Mouse (Mus musculus) midbrain, embryonic 15.5 days (tissue): ENCODE measurements around the gene Syt16. TPM values are rescaled to one million over a fixed set of nuclear protein-coding genes. Genes with fewer than 3 reads are reported as not detected.

Experiments
- ATAC-seq: fragments of 200-750 bp; cut with Nextera tagmentation; replicated peaks from 2 replicates; pipeline ENCODE4 v1.8.0; 2017; ENCODE audit warnings: moderate TSS enrichment
- H3K27ac ChIP-seq: fragments of 300-500 bp; sonication (generic); 2 replicates; pipeline ENCODE4 v1.5.1; 2015; ENCODE audit warnings: mild to moderate bottlenecking, inconsistent platforms
- H3K27me3 ChIP-seq: fragments of 300-500 bp; sonication (generic); replicated peaks from 2 replicates; pipeline ENCODE4 v1.6.1; 2015; ENCODE audit warnings: inconsistent platforms
- H3K36me3 ChIP-seq: fragments of 300-500 bp; sonication (generic); replicated peaks from 2 replicates; pipeline ENCODE4 v1.6.1; 2015; ENCODE audit warnings: inconsistent platforms
- H3K4me1 ChIP-seq: fragments of 300-500 bp; sonication (generic); 2 replicates; pipeline ENCODE4 v1.6.1; 2015; ENCODE audit warnings: inconsistent platforms
- H3K4me2 ChIP-seq: fragments of 300-500 bp; sonication (generic); 2 replicates; pipeline ENCODE4 v1.6.1; 2015; ENCODE audit warnings: inconsistent platforms, mild to moderate bottlenecking, moderate library complexity
- H3K4me3 ChIP-seq: fragments of 300-500 bp; sonication (generic); 2 replicates; pipeline ENCODE4 v1.5.1; 2015; ENCODE audit warnings: mild to moderate bottlenecking, inconsistent platforms
- H3K9ac ChIP-seq: fragments of 300-500 bp; sonication (generic); 2 replicates; pipeline ENCODE4 v1.6.1; 2015; ENCODE audit warnings: mild to moderate bottlenecking, inconsistent platforms
- H3K9me3 ChIP-seq: fragments of 300-500 bp; sonication (generic); 2 replicates; pipeline ENCODE4 v1.6.1; 2016; ENCODE audit warnings: inconsistent platforms
- WGBS: fragments of 180-500 bp; shearing (Covaris S2); methylation state at CpG from one replicate; pipeline ENCODE4 v1.1.7; 2015; ENCODE audit warnings: mixed read lengths; 5-methylcytosine and 5-hydroxymethylcytosine counted together
- polyA plus RNA-seq: library from polyadenylated mRNA; unstranded; fragments of >200 nt; fragmentation: Nextera tagmentation; extraction: Ambion mirVana; gene quantifications from 2 replicates; pipeline ENCODE4 v1.2.1, GENCODE M21; 2015

The Syt16 gene
- polyA plus RNA-seq, 1 experiment from 2014 or later, result 91.2 TPM

- H3K9ac ChIP-seq, result no peak overlapping the region
- no peaks in the 10 kb centered on the region for H3K9me3 ChIP-seq
- no peak overlapping the region for H3K27ac ChIP-seq
- H3K36me3 ChIP-seq, result no peaks in the 10 kb centered on the region
- H3K4me3 ChIP-seq, result no peak overlapping the region
- H3K27me3 ChIP-seq, result no peaks in the 10 kb centered on the region
- no peak for ATAC-seq
- WGBS, result 94% methylated on average over 4 of the region's 4 CpGs
- H3K4me1 ChIP-seq, result no peaks in the 10 kb centered on the region
- H3K4me2 ChIP-seq, result no peak overlapping the region
Measured at GRCm38 (mm10) chr12:74267049-74267448, 269.6 kb downstream of the Syt16 start.

- Histone ChIP-seq H3K9ac (no peak overlapping the region), H3K27ac (no peak overlapping the region), H3K27me3 (no peaks in the 10 kb centered on the region), H3K4me2 (no peak overlapping the region), H3K9me3 (no peaks in the 10 kb centered on the region), H3K36me3 (no peaks in the 10 kb centered on the region), H3K4me3 (no peak overlapping the region), H3K4me1 (no peaks in the 10 kb centered on the region)
- WGBS, result 55% methylated on average over 15 of the region's 15 CpGs
- ATAC-seq, result 0 out of 2 replicates have a peak, but pooled peaks have one; percentile 33
Measured at GRCm38 (mm10) chr12:74268644-74269285, 271.3 kb downstream of the Syt16 start.

- Histone ChIP-seq H3K4me3 (no peak overlapping the region), H3K27me3 (no peaks in the 10 kb centered on the region), H3K27ac (no peak overlapping the region), H3K36me3 (no peaks in the 10 kb centered on the region), H3K9me3 (no peaks in the 10 kb centered on the region), H3K4me2 (no peak overlapping the region), H3K9ac (no peak overlapping the region), H3K4me1 (no peaks in the 10 kb centered on the region)
- ATAC-seq, result no peak
- WGBS, result 95% methylated on average over 17 of the region's 17 CpGs
Measured at GRCm38 (mm10) chr12:74272545-74272944, 275.1 kb downstream of the Syt16 start.

GRCm38 (mm10) chr12:74277265-74277664 is 279.8 kb downstream of the Syt16 start:
- no peak for ATAC-seq
- no peak overlapping the region for H3K27ac ChIP-seq
- no peak overlapping the region for H3K4me3 ChIP-seq
- no peaks in the 10 kb centered on the region for H3K4me1 ChIP-seq
- no peak overlapping the region for H3K9ac ChIP-seq
- WGBS, result 87% methylated on average over 5 of the region's 5 CpGs
- no peaks in the 10 kb centered on the region for H3K36me3 ChIP-seq
- no peak overlapping the region for H3K4me2 ChIP-seq
- no peaks in the 10 kb centered on the region for H3K27me3 ChIP-seq
- H3K9me3 ChIP-seq, result no peaks in the 10 kb centered on the region

- Histone ChIP-seq H3K4me1 (peaks cover 16% of the 10 kb centered on the region), H3K9ac (no peak overlapping the region), H3K36me3 (no peaks in the 10 kb centered on the region), H3K4me3 (no peak overlapping the region), H3K27ac (no peak overlapping the region), H3K27me3 (no peaks in the 10 kb centered on the region; the same call in 1 of the 2 replicates), H3K4me2 (no peak overlapping the region), H3K9me3 (no peaks in the 10 kb centered on the region)
- no peak for ATAC-seq
- 78% methylated on average over 4 of the region's 4 CpGs for WGBS
Measured at GRCm38 (mm10) chr12:74281403-74281802, 283.9 kb downstream of the Syt16 start.

- ATAC-seq, result no peak
- Histone ChIP-seq H3K4me3 (no peak overlapping the region), H3K4me1 (peaks cover 16% of the 10 kb centered on the region), H3K36me3 (no peaks in the 10 kb centered on the region), H3K27me3 (no peaks in the 10 kb centered on the region; the same call in 1 of the 2 replicates), H3K4me2 (no peak overlapping the region), H3K9ac (no peak overlapping the region), H3K27ac (no peak overlapping the region), H3K9me3 (no peaks in the 10 kb centered on the region)
- WGBS, result 82% methylated on average over 1 of the region's 1 CpGs
Measured at GRCm38 (mm10) chr12:74282846-74283245, 285.4 kb downstream of the Syt16 start.

GRCm38 (mm10) chr12:74284020-74284684 is 286.7 kb downstream of the Syt16 start:
- under 1% methylated on average over 49 of the region's 49 CpGs for WGBS
- peak; percentile 97 for ATAC-seq
- H3K27ac ChIP-seq, result 0 out of 2 replicates have a peak overlapping the region, but pooled peaks have one; percentile 42
- no peaks in the 10 kb centered on the region for H3K36me3 ChIP-seq
- no peaks in the 10 kb centered on the region for H3K9me3 ChIP-seq
- H3K4me1 ChIP-seq, result peaks cover 16% of the 10 kb centered on the region
- H3K4me3 ChIP-seq, result peak overlapping the region; percentile 49
- H3K9ac ChIP-seq, result peak overlapping the region; percentile 39
- no peaks in the 10 kb centered on the region; the same call in 1 of the 2 replicates for H3K27me3 ChIP-seq
- peak overlapping the region; percentile 94 for H3K4me2 ChIP-seq

- H3K4me3 ChIP-seq, result peak overlapping the region; percentile 49
- 0 out of 2 replicates have a peak overlapping the region, but pooled peaks have one; percentile 42 for H3K27ac ChIP-seq
- H3K9me3 ChIP-seq, result no peaks in the 10 kb centered on the region
- no peaks in the 10 kb centered on the region; the same call in 1 of the 2 replicates for H3K27me3 ChIP-seq
- no peaks in the 10 kb centered on the region for H3K36me3 ChIP-seq
- WGBS, result 2% methylated on average over 11 of the region's 11 CpGs
- H3K9ac ChIP-seq, result peak overlapping the region; percentile 39
- peaks cover 21% of the 10 kb centered on the region for H3K4me1 ChIP-seq
- peak overlapping the region; percentile 94 for H3K4me2 ChIP-seq
- peak; percentile 62 for ATAC-seq
Measured at GRCm38 (mm10) chr12:74284685-74285054, 287.2 kb downstream of the Syt16 start.

- Histone ChIP-seq H3K4me3 (no peak overlapping the region), H3K27ac (no peak overlapping the region), H3K4me1 (0 out of 2 replicates have a peak, but pooled peaks cover 5% of the 10 kb centered on the region), H3K9me3 (no peaks in the 10 kb centered on the region), H3K4me2 (no peak overlapping the region), H3K9ac (no peak overlapping the region), H3K27me3 (no peaks in the 10 kb centered on the region; the same call in 1 of the 2 replicates), H3K36me3 (no peaks in the 10 kb centered on the region)
- WGBS, result 90% methylated on average over 4 of the region's 4 CpGs
- ATAC-seq, result no peak
Measured at GRCm38 (mm10) chr12:74290983-74291382, 293.5 kb downstream of the Syt16 start.

- H3K9ac ChIP-seq, result no peak overlapping the region
- H3K27ac ChIP-seq, result no peak overlapping the region
- no peak overlapping the region for H3K4me3 ChIP-seq
- H3K36me3 ChIP-seq, result no peaks in the 10 kb centered on the region
- no peaks in the 10 kb centered on the region for H3K9me3 ChIP-seq
- H3K27me3 ChIP-seq, result no peaks in the 10 kb centered on the region
- peak; percentile 63; the same call in 1 of the 2 replicates for ATAC-seq
- no peak overlapping the region for H3K4me2 ChIP-seq
- H3K4me1 ChIP-seq, result 0 out of 2 replicates have a peak, but pooled peaks cover 5% of the 10 kb centered on the region
- WGBS, result 6% methylated on average over 4 of the region's 4 CpGs
Measured at GRCm38 (mm10) chr12:74293624-74294023, 296.2 kb downstream of the Syt16 start.

GRCm38 (mm10) chr12:74296374-74296773 is 298.9 kb downstream of the Syt16 start:
- Histone ChIP-seq H3K4me2 (no peak overlapping the region), H3K27ac (no peak overlapping the region), H3K4me3 (no peak overlapping the region), H3K27me3 (no peaks in the 10 kb centered on the region), H3K4me1 (no peaks in the 10 kb centered on the region), H3K9ac (no peak overlapping the region), H3K9me3 (no peaks in the 10 kb centered on the region), H3K36me3 (no peaks in the 10 kb centered on the region)
- no peak for ATAC-seq
- 43% methylated on average over 5 of the region's 5 CpGs for WGBS

- Histone ChIP-seq H3K36me3 (no peaks in the 10 kb centered on the region), H3K4me1 (no peaks in the 10 kb centered on the region; the same call in 1 of the 2 replicates), H3K27me3 (no peaks in the 10 kb centered on the region), H3K4me3 (no peak overlapping the region), H3K27ac (no peak overlapping the region), H3K9me3 (no peaks in the 10 kb centered on the region), H3K9ac (no peak overlapping the region), H3K4me2 (no peak overlapping the region)
- WGBS, result 89% methylated on average over 6 of the region's 6 CpGs
- no peak for ATAC-seq
Measured at GRCm38 (mm10) chr12:74301559-74301958, 304.1 kb downstream of the Syt16 start.
